31 mouse cellular contexts compared by ENCODE assay signal in genomic region chr1:85604341-85604740, GRCm38 (mm10). TPM values are rescaled to one million over a fixed set of nuclear protein-coding genes. Genes with fewer than 3 reads are reported as not detected.
"Had no signal": no experiment of that assay in that cellular context is flagged by ENCODE, and none has a peak within 500 bp of the region (broad histone marks: within the 10 kb centered on the region; RNA-seq: fewer than 3 reads in every experiment).

No protein-coding gene starts in this region.

RNA-seq across cellular contexts. Expression of gene Sp140, which starts 4.2 kb away (rescaled TPM):
- polyA plus RNA-seq: erythroblast, embryonic 14.5 days had no signal

RNA-seq across cellular contexts. Expression of gene G530012D18Rik, which starts 28.9 kb away (rescaled TPM):
- total RNA-seq: common myeloid progenitor, adult 5-6 weeks; forebrain, postnatal 0 days; gastrocnemius, adult 18-20 months; gastrocnemius, adult 2 months; gastrocnemius, adult 8-10 months; gastrocnemius, postnatal 10 days; gastrocnemius, postnatal 14 days; gastrocnemius, postnatal 25 days; gastrocnemius, postnatal 36 days; gastrocnemius, postnatal 4 days; granulocyte monocyte progenitor cell, adult 5-6 weeks; heart, adult 18-20 months; heart, adult 2 months; heart, adult 8-10 months had no signal
- polyA plus RNA-seq: cortical plate, adult 2 months; embryonic facial prominence, embryonic 10.5 days; embryonic facial prominence, embryonic 11.5 days; embryonic facial prominence, embryonic 12.5 days; embryonic facial prominence, embryonic 13.5 days; embryonic facial prominence, embryonic 14.5 days; embryonic facial prominence, embryonic 15.5 days; erythroblast, embryonic 14.5 days; forebrain, embryonic 10.5 days; forebrain, embryonic 11.5 days; forebrain, embryonic 12.5 days; forebrain, embryonic 13.5 days; forebrain, embryonic 14.5 days; forebrain, embryonic 15.5 days; forebrain, embryonic 16.5 days; forebrain, postnatal 0 days; frontal cortex, adult 2 months; gonadal fat pad, adult 2 months; heart, adult 2 months had no signal

RNA-seq across cellular contexts. Expression of gene Sp100, which starts 45.4 kb away (rescaled TPM):
- polyA plus RNA-seq: forebrain, embryonic 16.5 days had no signal
